Mouse (Mus musculus): Measurements from ENCODE around the gene Sdf2. TPM values are rescaled to one million over a fixed set of nuclear protein-coding genes. Genes with fewer than 3 reads are reported as not detected.
A peak's percentile ranks its signal among the peaks of the same experiment; 100 is the strongest.

Sdf2 gene
- polyA plus RNA-seq (2015; fragmentation: Nextera tagmentation; extraction: Ambion mirVana) = 96.2 and 109 TPM in 2 replicates

- H3K36me3 ChIP-seq (ENCODE audit: insufficient read depth, low read length) = peaks cover under 1% of the 10 kb centered on the region; the same call in 1 of the 2 replicates
- H3K27me3 ChIP-seq (replicated peaks; ENCODE audit: insufficient read depth, low read length) = no peaks in the 10 kb centered on the region
- H3K9ac ChIP-seq (replicated peaks; ENCODE audit: low read depth) = peak within 1 kb of the TSS; percentile 97
- ATAC-seq (peak; percentile 92), DNase-seq (ENCODE audit: low spot score) (peak; percentile 96)
- peak within 1 kb of the TSS; percentile 97 for H3K27ac ChIP-seq (ENCODE audit: low read length)
- H3K9me3 ChIP-seq (ENCODE audit: low read length) = no peaks in the 10 kb centered on the region
- WGBS = 1% methylated on average over 49 of the region's 50 CpGs
- H3K4me3 ChIP-seq (ENCODE audit: low read depth, low read length) = peak within 1 kb of the TSS; percentile 96
- peak within 1 kb of the TSS; percentile 76 for H3K4me2 ChIP-seq (replicated peaks; ENCODE audit: low read depth, low read length)
- peaks cover 15% of the 10 kb centered on the region for H3K4me1 ChIP-seq (ENCODE audit: insufficient read depth, low read depth, low read length)
- TF ChIP-seq CTCF (IDR thresholded peaks at IDR 0.05) (peak; percentile 25; the same call in 1 of the 2 replicates), EP300 (IDR thresholded peaks at IDR 0.05) (peak; percentile 19; the same call in 1 of the 2 replicates)
Measured at GRCm38 (mm10) chr11:78245627-78246317, at the start of gene Sdf2, which contains the start of gene Supt6. Sdf2 (plus strand) TSS chr11:78245746. Supt6 (minus strand) TSS chr11:78245987.

DNA sequence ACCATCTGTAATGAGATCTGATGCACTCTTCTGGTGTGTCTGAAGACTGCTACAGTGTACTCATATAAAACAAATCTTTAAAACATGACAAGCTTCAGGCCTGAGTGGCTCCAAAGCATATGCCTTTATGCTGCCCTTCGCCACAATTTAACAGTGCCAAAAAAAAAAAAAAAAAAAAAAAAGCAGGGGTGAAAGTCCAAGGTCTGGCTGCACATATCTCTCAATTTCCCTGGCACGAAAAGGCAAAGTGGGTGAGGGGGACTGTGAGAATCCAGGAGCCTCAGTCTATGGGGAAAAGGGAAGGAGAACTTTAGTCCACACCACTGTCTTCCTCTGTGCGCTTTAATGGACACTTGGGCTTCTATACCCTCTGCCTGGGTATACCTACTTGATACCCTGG lies 43.2 kb upstream of the Sdf2 start:
- no peaks in the 10 kb centered on the region for H3K9me3 ChIP-seq (ENCODE audit: low read length)
- no peak overlapping the region for H3K4me3 ChIP-seq (ENCODE audit: low read depth, low read length)
- ATAC-seq (no peak), DNase-seq (ENCODE audit: low spot score) (no peak)
- no peaks in the 10 kb centered on the region for H3K4me1 ChIP-seq (ENCODE audit: insufficient read depth, low read depth, low read length)
- WGBS = 88% methylated on average over 3 of the region's 3 CpGs
- H3K36me3 ChIP-seq (ENCODE audit: insufficient read depth, low read length) = peaks cover 16% of the 10 kb centered on the region; the same call in 1 of the 2 replicates
- TF ChIP-seq EP300 (IDR thresholded peaks at IDR 0.05) (no peak), CTCF (IDR thresholded peaks at IDR 0.05) (no peak)
- no peak overlapping the region for H3K4me2 ChIP-seq (replicated peaks; ENCODE audit: low read depth, low read length)
- no peaks in the 10 kb centered on the region for H3K27me3 ChIP-seq (replicated peaks; ENCODE audit: insufficient read depth, low read length)
- no peak overlapping the region for H3K27ac ChIP-seq (ENCODE audit: low read length)
- no peak overlapping the region for H3K9ac ChIP-seq (replicated peaks; ENCODE audit: low read depth)

- DNase-seq (ENCODE audit: low spot score) = no peak
- Histone ChIP-seq H3K4me1 (ENCODE audit: insufficient read depth, low read depth, low read length) (no peaks in the 10 kb centered on the region), H3K4me3 (ENCODE audit: low read depth, low read length) (no peak overlapping the region), H3K27ac (ENCODE audit: low read length) (no peak overlapping the region), H3K4me2 (replicated peaks; ENCODE audit: low read depth, low read length) (no peak overlapping the region), H3K36me3 (ENCODE audit: insufficient read depth, low read length) (peaks cover 33% of the 10 kb centered on the region), H3K27me3 (replicated peaks; ENCODE audit: insufficient read depth, low read length) (no peaks in the 10 kb centered on the region), H3K9ac (replicated peaks; ENCODE audit: low read depth) (no peak overlapping the region), H3K9me3 (ENCODE audit: low read length) (no peaks in the 10 kb centered on the region)
- no peak for ATAC-seq
- 83% methylated on average over 6 of the region's 6 CpGs for WGBS
- TF ChIP-seq EP300 (IDR thresholded peaks at IDR 0.05) (no peak), CTCF (IDR thresholded peaks at IDR 0.05) (no peak)
Measured at GRCm38 (mm10) chr11:78204287-78204686, 41.3 kb upstream of the Sdf2 start.

GRCm38 (mm10) chr11:78205361-78206206 lies 40.0 kb upstream of the Sdf2 start:
- H3K9me3 ChIP-seq (ENCODE audit: low read length) = no peaks in the 10 kb centered on the region
- ATAC-seq = no peak
- no peak for DNase-seq (ENCODE audit: low spot score)
- H3K36me3 ChIP-seq (ENCODE audit: insufficient read depth, low read length) = peaks cover 38% of the 10 kb centered on the region
- no peaks in the 10 kb centered on the region for H3K27me3 ChIP-seq (replicated peaks; ENCODE audit: insufficient read depth, low read length)
- no peak for TF ChIP-seq CTCF (IDR thresholded peaks at IDR 0.05)
- no peak for TF ChIP-seq EP300 (IDR thresholded peaks at IDR 0.05)
- no peaks in the 10 kb centered on the region for H3K4me1 ChIP-seq (ENCODE audit: insufficient read depth, low read depth, low read length)
- H3K4me3 ChIP-seq (ENCODE audit: low read depth, low read length) = no peak overlapping the region
- no peak overlapping the region for H3K4me2 ChIP-seq (replicated peaks; ENCODE audit: low read depth, low read length)
- no peak overlapping the region for H3K9ac ChIP-seq (replicated peaks; ENCODE audit: low read depth)
- 75% methylated on average over 13 of the region's 13 CpGs for WGBS
- H3K27ac ChIP-seq (ENCODE audit: low read length) = no peak overlapping the region

- H3K9ac ChIP-seq (replicated peaks; ENCODE audit: low read depth) = no peak overlapping the region
- no peak overlapping the region for H3K27ac ChIP-seq (ENCODE audit: low read length)
- H3K27me3 ChIP-seq (replicated peaks; ENCODE audit: insufficient read depth, low read length) = no peaks in the 10 kb centered on the region
- no peak overlapping the region for H3K4me3 ChIP-seq (ENCODE audit: low read depth, low read length)
- no peaks in the 10 kb centered on the region for H3K4me1 ChIP-seq (ENCODE audit: insufficient read depth, low read depth, low read length)
- peaks cover 51% of the 10 kb centered on the region for H3K36me3 ChIP-seq (ENCODE audit: insufficient read depth, low read length)
- H3K4me2 ChIP-seq (replicated peaks; ENCODE audit: low read depth, low read length) = no peak overlapping the region
- DNase-seq (ENCODE audit: low spot score) (no peak), ATAC-seq (no peak)
- H3K9me3 ChIP-seq (ENCODE audit: low read length) = no peaks in the 10 kb centered on the region
- 96% methylated on average over 7 of the region's 7 CpGs for WGBS
- TF ChIP-seq EP300 (IDR thresholded peaks at IDR 0.05) (no peak), CTCF (IDR thresholded peaks at IDR 0.05) (no peak)
Measured at GRCm38 (mm10) chr11:78207190-78207589, 38.4 kb upstream of the Sdf2 start.

- Histone ChIP-seq H3K27ac (ENCODE audit: low read length) (no peak overlapping the region), H3K27me3 (replicated peaks; ENCODE audit: insufficient read depth, low read length) (no peaks in the 10 kb centered on the region), H3K4me3 (ENCODE audit: low read depth, low read length) (no peak overlapping the region), H3K4me1 (ENCODE audit: insufficient read depth, low read depth, low read length) (no peaks in the 10 kb centered on the region), H3K4me2 (replicated peaks; ENCODE audit: low read depth, low read length) (no peak overlapping the region), H3K9me3 (ENCODE audit: low read length) (no peaks in the 10 kb centered on the region), H3K36me3 (ENCODE audit: insufficient read depth, low read length) (peaks cover 74% of the 10 kb centered on the region), H3K9ac (replicated peaks; ENCODE audit: low read depth) (no peak overlapping the region)
- DNase-seq (ENCODE audit: low spot score) = no peak
- WGBS = 81% methylated on average over 5 of the region's 6 CpGs
- no peak for ATAC-seq
- no peak for TF ChIP-seq CTCF (IDR thresholded peaks at IDR 0.05)
- TF ChIP-seq EP300 (IDR thresholded peaks at IDR 0.05) = no peak
Measured at GRCm38 (mm10) chr11:78209886-78210285, 35.7 kb upstream of the Sdf2 start.
